Mouse (Mus musculus) CH12.LX (cell line): ENCODE measurements around the gene Hist2h2bb. TPM values are rescaled to one million over a fixed set of nuclear protein-coding genes. Genes with fewer than 3 reads are reported as not detected.

ENCODE experiments used
- DNase-seq: peaks from one replicate; pipeline ENCODE4 v3.0.0-alpha.2; 2013; ENCODE audit errors: extremely low read depth
- H3K27ac ChIP-seq: 2 replicates; pipeline ENCODE4 v1.5.1; 2012; ENCODE audit warnings: low read depth, mild to moderate bottlenecking, control low read depth, moderate library complexity; ENCODE audit not compliant: insufficient read depth
- H3K27me3 ChIP-seq: replicated peaks from 2 replicates; pipeline ENCODE3; 2012; ENCODE audit warnings: inconsistent platforms
- H3K36me3 ChIP-seq, 2 experiments: replicated peaks in 1 of 2; 2 replicates each; pipeline versions ENCODE3 to v1.6.1; 2012; ENCODE audit warnings: inconsistent platforms in 1 of 2, low read length in 1 of 2, mild to moderate bottlenecking in 1 of 2, mixed read lengths in 1 of 2, moderate library complexity in 1 of 2; ENCODE audit not compliant: control insufficient read depth in 1 of 2, insufficient read depth in 1 of 2
- H3K4me1 ChIP-seq, 2 experiments: 2 replicates each; pipeline ENCODE4 v1.6.1; 2012; ENCODE audit warnings: inconsistent platforms in 1 of 2, moderate library complexity in 1 of 2; ENCODE audit not compliant: insufficient read depth in 2 of 2, control insufficient read depth in 1 of 2
- H3K4me2 ChIP-seq: 2 replicates; pipeline ENCODE4 v1.6.1; 2012; ENCODE audit warnings: low read depth, mild to moderate bottlenecking, control low read depth; ENCODE audit not compliant: poor library complexity, insufficient read depth, severe bottlenecking
- H3K4me3 ChIP-seq, 3 experiments: fragments of 150-350 bp in 1 of 3; sonication (generic) in 1 of 3; replicated peaks in 1 of 3; 2 replicates each; pipeline versions ENCODE3 to v1.5.1; 2011 to 2012; ENCODE audit warnings: low read depth in 2 of 3, low read length in 2 of 3, mild to moderate bottlenecking in 2 of 3, moderate library complexity in 2 of 3, control low read depth in 1 of 3, improper control_type of control experiment in 1 of 3, inconsistent platforms in 1 of 3, mixed read lengths in 1 of 3; ENCODE audit not compliant: poor library complexity in 1 of 3
- H3K79me2 ChIP-seq: replicated peaks from 2 replicates; pipeline ENCODE4 v1.6.1; 2012; ENCODE audit warnings: mild to moderate bottlenecking, moderate library complexity; ENCODE audit not compliant: control insufficient read depth, poor library complexity, insufficient read depth, severe bottlenecking; ENCODE audit errors: extremely low read depth
- H3K9ac ChIP-seq: 2 replicates; pipeline ENCODE4 v1.6.1; 2012; ENCODE audit warnings: low read depth, mild to moderate bottlenecking, control low read depth, moderate library complexity; ENCODE audit not compliant: insufficient read depth
- H3K9me3 ChIP-seq: replicated peaks from 2 replicates; pipeline ENCODE3; 2012; ENCODE audit warnings: low read length, inconsistent platforms, mixed read lengths
- BHLHE40 ChIP-seq: IDR thresholded peaks from 2 replicates; pipeline ENCODE4 v1.6.1; 2011; ENCODE audit warnings: mild to moderate bottlenecking, low read depth, low read length, improper control_type of control experiment
- CHD1 ChIP-seq: IDR thresholded peaks from 2 replicates; pipeline ENCODE4 v1.6.1; 2012; ENCODE audit warnings: low read depth, low read length, improper control_type of control experiment, inconsistent platforms
- CTCF ChIP-seq, 2 experiments: IDR thresholded peaks in 1 of 2; conservative IDR thresholded peaks in 1 of 2; 2 replicates each; pipeline ENCODE4 v1.5.1; 2011 to 2012; ENCODE audit warnings: low read depth in 2 of 2, low read length in 2 of 2, improper control_type of control experiment in 1 of 2, inconsistent platforms in 1 of 2, mild to moderate bottlenecking in 1 of 2, moderate library complexity in 1 of 2
- ETS1 ChIP-seq: conservative IDR thresholded peaks from 2 replicates; pipeline ENCODE4 v1.6.1; 2012; ENCODE audit warnings: low read depth, mild to moderate bottlenecking, inconsistent platforms, low read length, improper control_type of control experiment, moderate library complexity
- GABPA ChIP-seq: IDR thresholded peaks from 2 replicates; pipeline ENCODE4 v1.6.1; 2012; ENCODE audit warnings: low read depth, low read length, improper control_type of control experiment, inconsistent platforms; ENCODE audit not compliant: insufficient replicate concordance
- HCFC1 ChIP-seq: IDR thresholded peaks from 2 replicates; pipeline ENCODE4 v1.6.1; 2012; ENCODE audit warnings: low read depth, mild to moderate bottlenecking, inconsistent platforms, low read length, improper control_type of control experiment
- MAFK ChIP-seq: IDR thresholded peaks from 2 replicates; pipeline ENCODE4 v1.6.1; 2011; ENCODE audit warnings: low read length, improper control_type of control experiment; ENCODE audit not compliant: insufficient replicate concordance
- MAX ChIP-seq: IDR thresholded peaks from 2 replicates; pipeline ENCODE4 v1.6.1; 2011; ENCODE audit warnings: low read length, improper control_type of control experiment
- MAZ ChIP-seq: IDR thresholded peaks from 2 replicates; pipeline ENCODE4 v1.6.1; 2012; ENCODE audit warnings: low read depth, mild to moderate bottlenecking, inconsistent platforms, low read length, improper control_type of control experiment, moderate library complexity
- MEF2A ChIP-seq: IDR thresholded peaks from 2 replicates; pipeline ENCODE4 v1.6.1; 2014; ENCODE audit warnings: low read depth, mild to moderate bottlenecking, inconsistent platforms, low read length, improper control_type of control experiment, borderline replicate concordance
- MXI1 ChIP-seq: IDR thresholded peaks from 2 replicates; pipeline ENCODE4 v1.6.1; 2011; ENCODE audit warnings: mild to moderate bottlenecking, low read depth, low read length, improper control_type of control experiment
- MYC ChIP-seq: IDR thresholded peaks from 2 replicates; pipeline ENCODE4 v1.6.1; 2011; ENCODE audit warnings: low read depth, mild to moderate bottlenecking, improper control_type of control experiment, low read length
- NELFE ChIP-seq: IDR thresholded peaks from 2 replicates; pipeline ENCODE4 v1.6.1; 2011; ENCODE audit warnings: low read depth, low read length, improper control_type of control experiment
- RCOR1 ChIP-seq: conservative IDR thresholded peaks from 2 replicates; pipeline ENCODE4 v1.6.1; 2012; ENCODE audit warnings: low read depth, mild to moderate bottlenecking, inconsistent platforms, low read length, improper control_type of control experiment
- SIN3A ChIP-seq: IDR thresholded peaks from 2 replicates; pipeline ENCODE4 v1.6.1; 2012; ENCODE audit warnings: low read length, improper control_type of control experiment, inconsistent platforms
- TBP ChIP-seq: conservative IDR thresholded peaks from 2 replicates; pipeline ENCODE4 v1.6.1; 2011; ENCODE audit warnings: low read depth, low read length, improper control_type of control experiment
- TCF12 ChIP-seq: IDR thresholded peaks from 2 replicates; pipeline ENCODE4 v1.6.1; 2014; ENCODE audit warnings: low read depth, mild to moderate bottlenecking, inconsistent platforms, low read length, improper control_type of control experiment
- UBTF ChIP-seq: IDR thresholded peaks from 2 replicates; pipeline ENCODE4 v1.6.1; 2012; ENCODE audit warnings: low read depth, mild to moderate bottlenecking, inconsistent platforms, low read length, improper control_type of control experiment, moderate library complexity
- dilution Hi-C: fragments of 300-500 bp; cut with MboI; formaldehyde crosslinking; loops from 2 replicates; pipeline ENCODE4 v1.14.3; 2020; ENCODE audit warnings: low sequenced_read_pairs; ENCODE audit not compliant: extremely low pct_unique_long_range_greater_than_20kb, extremely low pct_ligation_motif_present
- in situ Hi-C: fragments of 300-500 bp; cut with MboI; formaldehyde crosslinking; loops from 3 replicates; pipeline ENCODE4 v1.14.3; 2019; ENCODE audit warnings: low sequenced_read_pairs, low pct_ligation_motif_present, low pct_unique_long_range_greater_than_20kb, mixed read lengths
- polyA plus RNA-seq: library from polyadenylated mRNA; unstranded; fragments of >175 nt; gene quantifications from 2 replicates; pipeline ENCODE4 v1.2.1, GENCODE M21; 2012; ENCODE audit warnings: low read depth; ENCODE audit not compliant: insufficient read length
- total RNA-seq, 2 experiments: library from RNA; depleted of rRNA; stranded (reverse); fragments of 300-350 nt in 1 of 2; fragments of >200 nt in 1 of 2; gene quantifications; 2 replicates each; pipeline ENCODE4 v1.2.3; 2012 to 2014

Hist2h2bb gene
- total and polyA plus RNA-seq, 3 experiments, result 4.1 to 2,265 (median 51.9) TPM

- in situ Hi-C loops, result no loop called here
- Histone ChIP-seq H3K4me1 (peaks cover 0 to 48% of the 10 kb centered on the region in 2 experiments; a peak in 3 of 4 replicates), H3K4me3 (peak overlapping the region; percentile 62 to 64 (median 63))
- dilution Hi-C loops, result no loop called here
- TF ChIP-seq MAFK (no peak), MYC (0 out of 2 replicates have a peak, but pooled peaks have one; percentile 2), ETS1 (no peak), MXI1 (peak; percentile 17; the same call in 1 of the 2 replicates), BHLHE40 (0 out of 2 replicates have a peak, but pooled peaks have one; percentile 5), GABPA (no peak), TBP (0 out of 2 replicates have a peak, but pooled peaks have one; percentile 15), NELFE (0 out of 2 replicates have a peak, but pooled peaks have one; percentile 12), CHD1 (peak; percentile 10; the same call in 1 of the 2 replicates), UBTF (no peak; the same call in 1 of the 2 replicates), MEF2A (no peak), HCFC1 (no peak), MAZ (no peak; the same call in 1 of the 2 replicates), SIN3A (0 out of 2 replicates have a peak, but pooled peaks have one; percentile 23), MAX (0 out of 2 replicates have a peak, but pooled peaks have one; percentile 12), CTCF (conservative IDR thresholded peaks at IDR 0.05 in 1 of 2, IDR thresholded peaks at IDR 0.05 in 1 of 2; ENCODE audit: low read depth in 2 of 2, low read length in 2 of 2) (no peak)
- TF ChIP-seq, all 38 proteins: peak for 8
- peak overlapping the region; percentile 85 for H3K9ac ChIP-seq
- H3K79me2 ChIP-seq, result 0 out of 2 replicates have a peak, but pooled peaks cover 10% of the 10 kb centered on the region
- no peaks in the 10 kb centered on the region for H3K36me3 ChIP-seq
- peak overlapping the region; percentile 96 for H3K4me2 ChIP-seq
- peak overlapping the region; percentile 90 for H3K27ac ChIP-seq
- H3K9me3 ChIP-seq, result no peaks in the 10 kb centered on the region
- H3K27me3 ChIP-seq, result no peaks in the 10 kb centered on the region
- peak; percentile 58 for DNase-seq
Observed at GRCm38 (mm10) chr3:96263558-96264403, 5.8 kb upstream of the Hist2h2bb start.

DNA sequence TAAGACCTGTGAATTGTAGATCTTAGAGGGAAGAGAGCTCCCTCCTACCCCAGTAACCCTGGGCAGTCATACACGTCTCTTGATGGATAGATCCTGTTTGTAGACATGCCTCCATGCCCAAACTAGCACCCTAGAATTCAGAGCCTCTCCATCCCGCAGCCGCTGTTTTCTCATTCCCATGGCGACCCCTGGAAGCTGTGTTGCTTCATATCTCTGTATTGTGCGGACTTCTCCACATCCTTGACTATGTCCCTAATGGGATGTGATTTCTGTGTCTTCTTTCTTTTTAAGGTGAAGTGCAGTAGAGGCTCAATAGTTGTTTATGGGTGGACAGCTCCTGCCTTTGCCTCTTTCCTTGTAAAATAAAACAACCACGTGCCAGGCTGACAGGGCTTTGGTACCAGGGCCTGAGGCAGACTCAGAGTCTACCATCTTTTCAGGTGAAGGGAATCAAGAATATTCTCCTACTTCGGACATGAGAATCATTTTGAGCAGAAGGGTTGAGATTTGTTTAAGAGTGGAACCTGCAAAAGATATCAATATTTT is 5.1 kb upstream of the Hist2h2bb start:
- Histone ChIP-seq H3K4me3 (peak overlapping the region; percentile 62 to 64 (median 63)), H3K36me3 (no peaks in the 10 kb centered on the region), H3K27me3 (no peaks in the 10 kb centered on the region), H3K9ac (peak overlapping the region; percentile 85), H3K79me2 (0 out of 2 replicates have a peak, but pooled peaks cover 10% of the 10 kb centered on the region), H3K4me2 (peak overlapping the region; percentile 96), H3K27ac (peak overlapping the region; percentile 90), H3K4me1 (peaks cover 0 to 48% of the 10 kb centered on the region in 2 experiments; a peak in 3 of 4 replicates), H3K9me3 (no peaks in the 10 kb centered on the region)
- dilution Hi-C loops, result no loop called here
- peak; percentile 37 for DNase-seq
- in situ Hi-C loops, result no loop called here
- no peak for TF ChIP-seq UBTF
- TF ChIP-seq MXI1, result peak; percentile 91
- 0 out of 2 replicates have a peak, but pooled peaks have one; percentile 17 for TF ChIP-seq SIN3A
- TF ChIP-seq NELFE, result peak; percentile 6; the same call in 1 of the 2 replicates
- TF ChIP-seq MYC, result peak; percentile 17; the same call in 1 of the 2 replicates
- no peak for TF ChIP-seq RCOR1
- TF ChIP-seq MAX, result peak; percentile 66; the same call in 1 of the 2 replicates
- no peak; the same call in 1 of the 2 replicates for TF ChIP-seq TCF12
